Mouse (Mus musculus) urinary bladder, postnatal 0 days (tissue): ENCODE measurements around the gene Csn2. TPM values are rescaled to one million over a fixed set of nuclear protein-coding genes. Genes with fewer than 3 reads are reported as not detected.

Experiments
- polyA plus RNA-seq: library from polyadenylated mRNA; unstranded; fragments of >200 nt; fragmentation: Nextera tagmentation; extraction: Ambion mirVana; gene quantifications from 2 replicates; pipeline ENCODE4 v1.2.1, GENCODE M21; 2015

Gene Csn2
- polyA plus RNA-seq, result not detected in 2 replicates

GRCm38 (mm10) chr5:87699530-87699929 lies at the start of gene Csn2:
Csn2 (minus strand) TSS chr5:87699630.

GRCm38 (mm10) chr5:87665908-87666307 lies 33.5 kb downstream of the Csn2 start, which contains the start of gene Csn1s1:
Csn1s1 (plus strand) TSS chr5:87666208.

Other genes starting within 250 kb of the Csn2 start
- not detected in 2 replicates for gene Ugt2a2, start 217.4 kb downstream of the Csn2 start, polyA plus RNA-seq
- not detected in 2 replicates for gene Gm43638, start 212.8 kb downstream of the Csn2 start, polyA plus RNA-seq
- not detected in 2 replicates for gene Ugt2a1, start 208.8 kb downstream of the Csn2 start, polyA plus RNA-seq
- gene Sult1b1, start 161.4 kb downstream of the Csn2 start, polyA plus RNA-seq, result 0.13 TPM in 1 of 2 replicates, not detected in the other
- gene Sult1d1, start 130.6 kb downstream of the Csn2 start, polyA plus RNA-seq, result not detected in 2 replicates
- not detected in 2 replicates for gene Sult1e1, start 108.0 kb downstream of the Csn2 start, polyA plus RNA-seq
- gene Csn1s1, start 33.4 kb downstream of the Csn2 start, polyA plus RNA-seq, result not detected in 2 replicates
- not detected in 2 replicates for gene Csn1s2a, start 74.9 kb upstream of the Csn2 start, polyA plus RNA-seq
- not detected in 2 replicates for gene Csn1s2b, start 108.5 kb upstream of the Csn2 start, polyA plus RNA-seq
- gene Prr27, start 126.1 kb upstream of the Csn2 start, polyA plus RNA-seq, result not detected in 2 replicates
- not detected in 2 replicates for gene Odam, start 185.4 kb upstream of the Csn2 start, polyA plus RNA-seq
- not detected in 2 replicates for gene Csn3, start 225.9 kb upstream of the Csn2 start, polyA plus RNA-seq